Mouse (Mus musculus): ENCODE measurements at regions not wholly inside any gene's neighbourhood (a gene's known extent, or its start where the extent isn't known, plus 50 kb on each side); places are given as distances from the start of the nearest gene placed in this dataset.

GRCm38 (mm10) chr13:117334125-117334524 is 113.2 kb upstream of the Gm17509 start:
- DNase-seq (ENCODE audit: low read depth, low spot score): peak; percentile 9
- Histone ChIP-seq H3K36me3 (ENCODE audit: control insufficient read depth, insufficient read depth, low read length, poor library complexity, severe bottlenecking) (no peaks in the 10 kb centered on the region), H3K27me3 (ENCODE audit: control insufficient read depth, insufficient read depth, low read length, poor library complexity, severe bottlenecking) (no peaks in the 10 kb centered on the region)

DNA sequence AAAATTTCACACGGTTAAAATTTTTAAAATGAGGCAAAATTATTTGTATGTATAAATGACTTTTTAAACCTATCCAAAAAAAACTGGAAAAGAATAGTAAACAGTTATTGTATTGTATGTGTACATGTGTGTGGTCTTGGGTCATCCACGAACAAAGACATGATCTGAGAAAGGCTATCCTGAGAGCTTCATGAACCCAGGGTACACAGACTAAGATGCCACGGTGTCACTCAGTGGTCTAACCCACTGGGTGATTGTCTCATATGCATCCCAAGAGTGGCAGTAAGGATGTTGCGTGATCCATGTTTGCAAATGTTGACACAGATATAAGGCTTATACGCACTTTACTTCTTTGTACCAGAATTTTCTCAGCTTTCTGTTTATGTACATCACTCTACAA is 113.7 kb upstream of the Gm17509 start:
- H3K36me3 ChIP-seq (ENCODE audit: control insufficient read depth, insufficient read depth, low read length, poor library complexity, severe bottlenecking): no peaks in the 10 kb centered on the region
- DNase-seq (ENCODE audit: low read depth, low spot score): no peak
- H3K27me3 ChIP-seq (ENCODE audit: control insufficient read depth, insufficient read depth, low read length, poor library complexity, severe bottlenecking): no peaks in the 10 kb centered on the region

DNA sequence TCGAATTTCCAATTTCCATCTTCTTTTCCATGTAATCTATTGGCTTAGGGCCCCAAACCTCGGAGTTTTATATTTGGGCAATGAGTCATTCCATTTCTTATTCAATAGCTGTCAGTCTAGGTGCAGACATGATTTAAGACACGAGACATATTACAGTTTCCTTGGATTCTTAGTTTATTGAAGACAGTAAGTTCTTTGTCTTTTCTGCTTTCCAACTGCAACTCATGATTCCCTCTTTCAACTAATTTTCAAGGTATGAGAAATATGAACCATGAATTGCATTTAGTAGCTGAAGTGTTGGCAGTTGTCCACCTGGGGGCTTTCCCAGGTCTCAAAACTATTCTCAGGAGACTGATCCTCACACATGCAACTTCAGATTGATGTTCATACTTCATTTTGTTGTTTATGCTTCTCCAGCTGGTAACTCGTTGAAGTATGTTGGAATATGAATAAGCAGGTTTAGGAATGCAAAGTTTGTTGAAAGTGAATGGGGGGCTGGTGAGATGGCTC is 160.3 kb upstream of the Gm17509 start:
- Histone ChIP-seq H3K27me3 (ENCODE audit: control insufficient read depth, insufficient read depth, low read length, poor library complexity, severe bottlenecking) (no peaks in the 10 kb centered on the region), H3K36me3 (ENCODE audit: control insufficient read depth, insufficient read depth, low read length, poor library complexity, severe bottlenecking) (no peaks in the 10 kb centered on the region)
- DNase-seq (ENCODE audit: low read depth, low spot score): no peak

GRCm38 (mm10) chr13:117383480-117384137 is 162.7 kb upstream of the Gm17509 start:
- DNase-seq (ENCODE audit: low read depth, low spot score): no peak
- Histone ChIP-seq H3K36me3 (ENCODE audit: control insufficient read depth, insufficient read depth, low read length, poor library complexity, severe bottlenecking) (no peaks in the 10 kb centered on the region), H3K27me3 (ENCODE audit: control insufficient read depth, insufficient read depth, low read length, poor library complexity, severe bottlenecking) (no peaks in the 10 kb centered on the region)

DNA sequence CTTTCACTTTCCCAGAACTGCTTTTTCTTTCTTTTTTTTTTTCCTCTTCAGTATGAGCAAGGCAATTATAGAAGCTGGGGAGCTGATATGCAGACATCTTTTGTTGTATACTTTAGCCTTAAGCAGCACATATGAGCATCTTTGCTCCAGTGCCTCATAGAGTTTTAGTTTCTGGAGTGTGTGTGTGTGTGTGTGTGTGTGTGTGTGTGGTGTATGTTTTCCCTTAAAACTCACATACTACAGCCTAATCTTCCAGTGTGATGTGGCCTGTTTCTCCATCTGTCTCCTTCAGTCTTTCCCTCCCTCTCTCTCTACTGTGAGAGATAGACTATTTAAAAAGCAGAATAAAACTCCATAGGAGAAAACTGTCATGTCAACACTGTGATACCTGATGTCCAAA is 169.4 kb upstream of the Gm17509 start:
- DNase-seq (ENCODE audit: low read depth, low spot score): no peak
- no peaks in the 10 kb centered on the region for H3K27me3 ChIP-seq (ENCODE audit: control insufficient read depth, insufficient read depth, low read length, poor library complexity, severe bottlenecking)

DNA sequence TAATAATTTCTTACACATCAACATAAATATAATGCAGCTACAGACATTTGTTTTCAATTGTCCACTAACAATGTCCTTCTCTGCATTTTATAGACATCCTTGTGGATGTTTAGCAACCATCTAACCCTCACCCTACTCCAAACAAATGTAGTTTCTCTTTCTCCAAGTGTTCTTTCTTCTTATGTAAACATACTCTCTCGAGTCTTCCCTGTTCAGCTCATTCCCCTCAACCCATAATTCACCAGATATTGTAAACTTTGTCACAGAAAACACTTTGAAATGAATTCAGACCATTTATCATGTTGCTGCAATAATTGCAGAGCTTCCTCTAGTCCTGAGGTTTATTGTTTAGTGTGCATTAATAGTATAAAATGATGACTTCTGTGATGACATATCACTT is 172.6 kb upstream of the Gm17509 start:
- DNase-seq (ENCODE audit: low read depth, low spot score): no peak
- H3K36me3 ChIP-seq (ENCODE audit: control insufficient read depth, insufficient read depth, low read length, poor library complexity, severe bottlenecking): no peaks in the 10 kb centered on the region
- H3K27me3 ChIP-seq (ENCODE audit: control insufficient read depth, insufficient read depth, low read length, poor library complexity, severe bottlenecking): no peaks in the 10 kb centered on the region

More for the DNA sequence above, 169.4 kb upstream of the Gm17509 start:
- H3K36me3 ChIP-seq (ENCODE audit: control insufficient read depth, insufficient read depth, low read length, poor library complexity, severe bottlenecking): no peaks in the 10 kb centered on the region

DNA sequence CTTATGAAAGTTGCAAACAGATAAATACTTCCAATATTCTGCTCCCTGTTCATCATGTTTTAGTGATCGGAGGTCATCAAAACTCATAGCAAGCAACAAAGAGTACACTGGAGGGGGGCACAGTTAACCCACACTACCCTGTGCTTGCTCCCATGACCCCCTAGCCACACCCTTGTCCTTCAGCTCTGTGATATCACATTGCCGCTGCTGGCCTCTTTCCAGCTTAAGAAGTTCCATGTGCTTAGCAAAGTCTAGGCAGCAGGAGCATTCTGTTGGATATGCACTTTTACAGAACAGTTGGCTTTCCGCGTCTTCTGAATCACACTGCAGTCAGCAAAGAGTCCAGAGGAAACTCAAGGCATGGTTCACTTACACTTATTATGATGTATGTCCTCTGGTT is 180.4 kb upstream of the Gm17509 start:
- no peaks in the 10 kb centered on the region for H3K27me3 ChIP-seq (ENCODE audit: control insufficient read depth, insufficient read depth, low read length, poor library complexity, severe bottlenecking)
- DNase-seq (ENCODE audit: low read depth, low spot score): no peak
- no peaks in the 10 kb centered on the region for H3K36me3 ChIP-seq (ENCODE audit: control insufficient read depth, insufficient read depth, low read length, poor library complexity, severe bottlenecking)

DNA sequence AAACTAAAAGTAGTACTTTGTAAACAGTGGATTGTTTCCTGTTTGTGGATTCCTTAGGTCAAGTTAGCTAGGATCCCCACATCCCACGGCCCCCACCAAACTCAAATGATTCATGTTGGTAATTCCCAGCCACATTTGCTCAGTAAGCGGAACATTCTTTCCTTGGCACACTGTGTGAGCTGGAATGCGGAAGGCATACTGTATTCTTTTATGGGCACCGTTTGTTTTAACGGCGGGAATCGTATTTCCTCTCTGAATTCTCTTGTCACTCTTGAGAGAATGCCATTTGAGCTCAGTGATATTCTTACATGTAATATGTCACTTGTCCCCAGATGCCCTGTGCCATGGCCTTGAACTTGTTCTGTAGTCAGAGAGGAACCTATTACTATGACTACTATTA is 189.1 kb upstream of the Gm17509 start:
- no peaks in the 10 kb centered on the region for H3K27me3 ChIP-seq (ENCODE audit: control insufficient read depth, insufficient read depth, low read length, poor library complexity, severe bottlenecking)
- no peaks in the 10 kb centered on the region for H3K36me3 ChIP-seq (ENCODE audit: control insufficient read depth, insufficient read depth, low read length, poor library complexity, severe bottlenecking)
- no peak for DNase-seq (ENCODE audit: low read depth, low spot score)

DNA sequence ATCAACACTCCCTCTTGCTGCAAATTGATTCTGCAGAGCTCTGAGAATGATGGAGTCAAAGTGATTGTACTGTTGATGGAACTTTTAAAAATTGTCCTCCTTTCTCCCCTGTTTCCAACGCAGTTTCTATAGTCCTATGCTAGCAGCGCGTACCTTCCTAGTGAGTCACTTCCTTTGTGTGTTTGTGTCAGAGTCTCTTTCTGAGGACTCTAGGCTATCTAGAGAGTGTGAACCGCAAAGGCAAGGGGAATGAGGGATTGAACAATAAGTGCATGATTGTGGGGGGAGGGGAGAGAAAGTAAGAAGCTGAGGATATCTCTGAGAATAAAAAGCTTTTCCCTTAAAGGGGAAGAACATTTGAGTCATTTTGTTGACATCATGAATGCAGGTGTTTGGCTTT is 188.5 kb upstream of the Hcn1 start:
- H3K36me3 ChIP-seq (ENCODE audit: control insufficient read depth, insufficient read depth, low read length, poor library complexity, severe bottlenecking): no peaks in the 10 kb centered on the region
- H3K27me3 ChIP-seq (ENCODE audit: control insufficient read depth, insufficient read depth, low read length, poor library complexity, severe bottlenecking): no peaks in the 10 kb centered on the region
- no peak for DNase-seq (ENCODE audit: low read depth, low spot score)

- Histone ChIP-seq H3K36me3 (ENCODE audit: control insufficient read depth, insufficient read depth, low read length, poor library complexity, severe bottlenecking) (no peaks in the 10 kb centered on the region), H3K27me3 (ENCODE audit: control insufficient read depth, insufficient read depth, low read length, poor library complexity, severe bottlenecking) (no peaks in the 10 kb centered on the region)
- no peak for DNase-seq (ENCODE audit: low read depth, low spot score)
Observed at GRCm38 (mm10) chr13:117423558-117423957, 178.6 kb upstream of the Hcn1 start.

DNA sequence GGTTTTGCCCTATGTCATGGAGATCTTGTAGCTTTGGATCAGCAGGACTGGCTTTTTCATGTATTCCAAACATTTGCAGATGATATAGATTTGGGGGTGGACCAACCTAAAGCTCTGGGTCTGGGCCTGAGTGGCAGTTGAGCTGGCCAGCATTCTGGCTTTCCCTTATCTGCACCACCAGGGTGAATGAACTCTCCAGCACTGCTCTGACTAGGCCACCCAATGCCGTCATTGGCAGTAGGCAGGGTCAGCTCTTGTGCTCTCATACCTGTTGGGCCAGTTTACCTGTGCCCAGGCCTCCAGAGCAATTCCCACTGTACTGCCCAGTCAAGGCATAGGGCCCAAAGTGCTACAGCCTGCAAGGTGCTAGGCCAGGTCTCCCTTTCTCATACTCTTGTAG is 177.1 kb upstream of the Hcn1 start:
- H3K36me3 ChIP-seq (ENCODE audit: control insufficient read depth, insufficient read depth, low read length, poor library complexity, severe bottlenecking): no peaks in the 10 kb centered on the region
- no peak for DNase-seq (ENCODE audit: low read depth, low spot score)
- no peaks in the 10 kb centered on the region for H3K27me3 ChIP-seq (ENCODE audit: control insufficient read depth, insufficient read depth, low read length, poor library complexity, severe bottlenecking)

DNA sequence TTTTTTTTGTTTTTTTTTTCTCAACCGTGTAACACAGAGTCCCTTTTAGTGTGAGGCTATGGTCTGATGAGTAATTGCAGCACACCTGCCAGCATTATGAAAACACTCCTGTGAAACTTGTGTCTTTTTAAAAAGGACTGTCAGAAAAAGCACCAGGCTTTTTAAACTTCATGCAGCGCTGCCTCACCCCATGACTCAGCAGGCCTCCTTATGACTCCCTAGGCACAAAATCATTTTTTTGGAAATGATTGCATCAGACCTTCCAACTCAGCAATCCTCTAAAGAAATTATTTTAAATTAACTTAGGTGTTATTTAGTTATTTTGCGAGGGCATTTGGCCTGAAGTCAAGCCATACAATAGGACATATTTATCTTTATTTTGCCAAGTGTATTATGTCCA is 134.7 kb upstream of the Hcn1 start:
- no peak for DNase-seq (ENCODE audit: low read depth, low spot score)
- H3K27me3 ChIP-seq (ENCODE audit: control insufficient read depth, insufficient read depth, low read length, poor library complexity, severe bottlenecking): no peaks in the 10 kb centered on the region

GRCm38 (mm10) chr13:117472726-117473125 is 129.4 kb upstream of the Hcn1 start:
- no peak for DNase-seq (ENCODE audit: low read depth, low spot score)
- Histone ChIP-seq H3K27me3 (ENCODE audit: control insufficient read depth, insufficient read depth, low read length, poor library complexity, severe bottlenecking) (no peaks in the 10 kb centered on the region), H3K36me3 (ENCODE audit: control insufficient read depth, insufficient read depth, low read length, poor library complexity, severe bottlenecking) (no peaks in the 10 kb centered on the region)

More for the DNA sequence above, 134.7 kb upstream of the Hcn1 start:
- no peaks in the 10 kb centered on the region for H3K36me3 ChIP-seq (ENCODE audit: control insufficient read depth, insufficient read depth, low read length, poor library complexity, severe bottlenecking)

DNA sequence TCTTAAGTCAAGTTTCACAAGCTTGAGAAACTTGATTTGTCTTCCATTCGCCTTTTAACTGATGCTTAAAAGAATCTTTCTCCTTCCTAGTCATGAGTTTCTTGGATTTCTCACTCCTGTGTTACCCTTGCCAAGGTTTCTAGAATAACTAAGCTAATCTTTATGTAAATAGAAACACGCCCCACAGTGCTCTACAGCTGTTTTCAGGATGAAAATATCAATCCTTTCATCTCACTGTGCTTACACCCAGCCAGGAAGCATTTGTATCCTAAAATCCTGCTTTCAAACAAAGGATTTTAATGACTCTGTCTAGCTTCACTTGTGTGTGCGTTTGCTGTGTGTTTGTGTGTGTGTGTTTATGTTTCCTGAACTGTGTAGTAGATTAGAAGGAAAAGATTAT is 119.5 kb upstream of the Hcn1 start:
- H3K36me3 ChIP-seq (ENCODE audit: control insufficient read depth, insufficient read depth, low read length, poor library complexity, severe bottlenecking): no peaks in the 10 kb centered on the region
- DNase-seq (ENCODE audit: low read depth, low spot score): no peak
- H3K27me3 ChIP-seq (ENCODE audit: control insufficient read depth, insufficient read depth, low read length, poor library complexity, severe bottlenecking): no peaks in the 10 kb centered on the region

- no peaks in the 10 kb centered on the region for H3K36me3 ChIP-seq (ENCODE audit: control insufficient read depth, insufficient read depth, low read length, poor library complexity, severe bottlenecking)
- DNase-seq (ENCODE audit: low read depth, low spot score): no peak
- no peaks in the 10 kb centered on the region for H3K27me3 ChIP-seq (ENCODE audit: control insufficient read depth, insufficient read depth, low read length, poor library complexity, severe bottlenecking)
Observed at GRCm38 (mm10) chr13:117508746-117509145, 93.4 kb upstream of the Hcn1 start.

DNA sequence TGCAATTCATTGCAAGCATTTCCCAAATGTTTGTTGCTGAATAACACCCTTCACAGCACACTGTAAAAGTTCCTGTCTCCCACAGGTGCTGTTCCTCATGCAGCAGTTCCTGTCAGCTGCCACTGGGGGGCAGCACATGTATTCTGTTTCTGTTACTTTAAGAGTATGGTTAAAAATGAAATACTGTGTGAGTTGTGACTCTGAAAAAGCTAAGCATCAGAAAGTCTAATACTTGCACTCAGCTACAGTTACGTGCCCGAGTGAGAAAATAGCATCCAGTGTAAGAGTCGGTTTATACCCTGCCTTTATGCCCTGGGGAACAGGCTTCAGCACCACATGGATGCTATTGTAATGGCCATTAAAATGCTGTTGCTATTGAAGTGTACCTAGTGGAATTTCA is 52.0 kb upstream of the Hcn1 start:
- DNase-seq (ENCODE audit: low read depth, low spot score): peak; percentile 34
- Histone ChIP-seq H3K27me3 (ENCODE audit: control insufficient read depth, insufficient read depth, low read length, poor library complexity, severe bottlenecking) (no peaks in the 10 kb centered on the region), H3K36me3 (ENCODE audit: control insufficient read depth, insufficient read depth, low read length, poor library complexity, severe bottlenecking) (no peaks in the 10 kb centered on the region)

Measured in splenic B cell, adult 2 months (primary cell).